Mouse (Mus musculus) liver, adult 2 months (tissue): Measurements from ENCODE around the gene Pnpla2.

ENCODE experiments used
- CTCF ChIP-seq: fragments of 200-500 bp; IDR thresholded peaks from 2 replicates; pipeline ENCODE4 v1.5.1; 2011; ENCODE audit warnings: low read depth, low read length, control low read depth
- POLR2A ChIP-seq: fragments of 200-500 bp; IDR thresholded peaks from 2 replicates; pipeline ENCODE4 v1.6.1; 2011; ENCODE audit warnings: low read length, control low read depth; ENCODE audit not compliant: insufficient read depth; ENCODE audit errors: extremely low read depth

- TF ChIP-seq CTCF (no peak), POLR2A (no peak)
Measured at GRCm38 (mm10) chr7:141456739-141457138, 1.7 kb downstream of the Pnpla2 start.
